Mouse (Mus musculus) myocyte (in vitro differentiated cells): ENCODE results near the gene Zfp384. TPM values are rescaled to one million over a fixed set of nuclear protein-coding genes. Genes with fewer than 3 reads are reported as not detected.

ENCODE experiments used
- H3K27me3 ChIP-seq: one replicate; pipeline ENCODE4 v1.6.1; 2011; ENCODE audit not compliant: control insufficient read depth, insufficient read depth, insufficient read length
- H3K36me3 ChIP-seq: one replicate; pipeline ENCODE4 v1.6.1; 2011; ENCODE audit not compliant: control insufficient read depth, insufficient read depth
- H3K4me2 ChIP-seq: one replicate; pipeline ENCODE4 v1.6.1; 2011; ENCODE audit warnings: low read depth, control low read depth
- H3K4me3 ChIP-seq: one replicate; pipeline ENCODE4 v1.5.1; 2011; ENCODE audit warnings: mild to moderate bottlenecking, control low read depth, moderate library complexity
- H3K79me2 ChIP-seq: one replicate; pipeline ENCODE4 v1.6.1; 2011; ENCODE audit not compliant: control insufficient read depth, insufficient read depth
- H3ac ChIP-seq: one replicate; pipeline ENCODE4 v1.6.1; 2011; ENCODE audit not compliant: control insufficient read depth, insufficient read length
- CEBPB ChIP-seq: IDR thresholded peaks from 2 replicates; pipeline ENCODE4 v1.6.1; 2011; ENCODE audit warnings: mild to moderate bottlenecking, moderate library complexity; ENCODE audit not compliant: poor library complexity, insufficient read depth, severe bottlenecking
- E2F4 ChIP-seq: IDR thresholded peaks from one replicate; pipeline ENCODE4 v1.6.1; 2011; ENCODE audit warnings: mild to moderate bottlenecking, control low read depth, moderate library complexity; ENCODE audit not compliant: insufficient read depth
- MAX ChIP-seq: IDR thresholded peaks from one replicate; pipeline ENCODE4 v1.6.1; 2011; ENCODE audit warnings: low read depth, mild to moderate bottlenecking, control low read depth
- MYOD1 ChIP-seq, 3 experiments: IDR thresholded peaks; one replicate each; pipeline ENCODE4 v1.6.1; 2011; ENCODE audit warnings: control low read depth in 2 of 3, low read depth in 2 of 3, mild to moderate bottlenecking in 2 of 3, moderate library complexity in 1 of 3; ENCODE audit not compliant: insufficient read length in 2 of 3, control insufficient read depth in 1 of 3
- MYOG ChIP-seq, 3 experiments: IDR thresholded peaks; one replicate each; pipeline ENCODE4 v1.6.1; 2011; ENCODE audit warnings: control low read depth in 2 of 3, low read depth in 2 of 3, mild to moderate bottlenecking in 2 of 3; ENCODE audit not compliant: insufficient read length in 2 of 3, control insufficient read depth in 1 of 3, insufficient read depth in 1 of 3
- POLR2A ChIP-seq: IDR thresholded peaks from one replicate; pipeline ENCODE4 v1.6.1; 2011; ENCODE audit warnings: low read depth, mild to moderate bottlenecking, control low read depth, moderate library complexity; ENCODE audit not compliant: insufficient read length
- POLR2AphosphoS2 ChIP-seq: IDR thresholded peaks from one replicate; pipeline ENCODE4 v1.6.1; 2011; ENCODE audit warnings: low read depth, control low read depth; ENCODE audit not compliant: insufficient read length
- REST ChIP-seq: IDR thresholded peaks from one replicate; pipeline ENCODE4 v1.6.1; 2011; ENCODE audit warnings: mild to moderate bottlenecking, control low read depth, moderate library complexity; ENCODE audit not compliant: insufficient read depth, insufficient read length
- SRF ChIP-seq: IDR thresholded peaks from one replicate; pipeline ENCODE4 v1.6.1; 2011; ENCODE audit warnings: low read depth; ENCODE audit not compliant: control insufficient read depth, insufficient read length
- TCF12 ChIP-seq: IDR thresholded peaks from one replicate; pipeline ENCODE4 v1.6.1; 2011; ENCODE audit warnings: mild to moderate bottlenecking, control low read depth; ENCODE audit not compliant: poor library complexity, insufficient read depth, severe bottlenecking
- TCF3 ChIP-seq: IDR thresholded peaks from one replicate; pipeline ENCODE4 v1.6.1; 2011; ENCODE audit warnings: low read depth, control low read depth; ENCODE audit not compliant: insufficient read length
- USF1 ChIP-seq: IDR thresholded peaks from one replicate; pipeline ENCODE4 v1.6.1; 2011; ENCODE audit warnings: low read depth, mild to moderate bottlenecking, control low read depth, moderate library complexity
- polyA plus RNA-seq: library from polyadenylated mRNA; unstranded; fragments of >200 nt; fragmentation: generic; extraction: Trizol; gene quantifications from one replicate; pipeline ENCODE4 v1.2.1, GENCODE M21; 2012; ENCODE audit warnings: missing spikeins

Gene Zfp384
- polyA plus RNA-seq, 1 experiment: 20.8 TPM

DNA sequence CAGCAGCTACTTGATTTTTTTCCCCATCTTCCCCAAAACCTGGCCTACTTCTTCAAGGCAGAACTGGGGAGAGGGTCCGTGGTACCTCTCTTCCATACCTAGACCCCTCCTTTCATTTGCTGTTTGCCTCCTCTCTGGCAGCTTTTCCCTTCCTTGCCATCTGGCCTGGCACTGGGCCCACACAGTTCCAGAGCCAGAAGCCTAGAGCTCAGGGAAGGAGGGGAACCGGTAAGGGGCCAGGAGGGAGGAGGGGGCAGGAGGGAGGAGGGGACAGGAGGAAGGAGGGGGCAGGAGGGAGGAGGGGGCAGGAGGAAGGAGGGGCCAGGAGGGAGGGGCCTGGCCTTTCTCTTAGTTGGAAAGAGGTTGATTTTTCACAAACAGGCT, 62.9 kb downstream of the Zfp384 start:
- Histone ChIP-seq H3K4me2 (no peak overlapping the region), H3K27me3 (peaks cover 54% of the 10 kb centered on the region), H3K4me3 (no peak overlapping the region), H3K36me3 (no peaks in the 10 kb centered on the region), H3K79me2 (no peaks in the 10 kb centered on the region), H3ac (no peak overlapping the region)
- no peak for TF ChIP-seq MAX
- no peak for TF ChIP-seq TCF12
- TF ChIP-seq SRF: no peak
- TF ChIP-seq POLR2A: no peak
- TF ChIP-seq POLR2AphosphoS2: no peak
- no peak for TF ChIP-seq CEBPB
- no peak for TF ChIP-seq MYOG (IDR thresholded peaks at IDR 0.05; ENCODE audit: control insufficient read depth in 1 of 3, insufficient read depth in 1 of 3, insufficient read length in 2 of 3, low read depth in 2 of 3)
- no peak for TF ChIP-seq MYOD1 (IDR thresholded peaks at IDR 0.05; ENCODE audit: control insufficient read depth in 1 of 3, insufficient read length in 2 of 3, low read depth in 2 of 3)
- TF ChIP-seq E2F4: no peak
- TF ChIP-seq TCF3: no peak
- no peak for TF ChIP-seq USF1
- no peak for TF ChIP-seq REST

DNA sequence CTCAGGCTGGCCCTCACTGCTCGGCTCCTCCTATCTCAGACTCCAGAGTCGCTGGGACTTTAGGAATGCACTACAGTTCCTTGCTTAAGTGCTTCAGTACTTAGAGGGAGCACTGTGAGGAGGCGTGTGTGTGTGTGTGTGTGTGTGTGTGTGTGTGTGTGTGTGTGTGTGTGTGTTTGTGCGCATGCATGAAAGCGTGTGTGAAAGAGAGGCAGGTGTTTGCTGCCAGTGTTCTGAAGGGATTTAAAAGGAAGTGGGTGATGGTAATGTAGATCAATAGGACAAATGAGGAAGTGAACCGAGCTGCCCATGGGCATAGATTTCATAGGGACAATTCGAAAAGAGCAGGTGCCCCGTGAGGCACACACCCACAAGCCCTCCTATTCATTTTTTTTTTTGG, 64.9 kb downstream of the Zfp384 start:
- Histone ChIP-seq H3ac (no peak overlapping the region), H3K4me2 (no peak overlapping the region), H3K4me3 (no peak overlapping the region), H3K27me3 (peaks cover 41% of the 10 kb centered on the region), H3K36me3 (no peaks in the 10 kb centered on the region), H3K79me2 (no peaks in the 10 kb centered on the region)
- TF ChIP-seq POLR2AphosphoS2 (no peak), E2F4 (no peak), CEBPB (no peak), MYOD1 (IDR thresholded peaks at IDR 0.05; ENCODE audit: control insufficient read depth in 1 of 3, insufficient read length in 2 of 3, low read depth in 2 of 3) (no peak), USF1 (no peak), MYOG (IDR thresholded peaks at IDR 0.05; ENCODE audit: control insufficient read depth in 1 of 3, insufficient read depth in 1 of 3, insufficient read length in 2 of 3, low read depth in 2 of 3) (no peak), TCF3 (no peak), POLR2A (no peak), SRF (no peak), MAX (no peak), REST (no peak), TCF12 (no peak)

DNA sequence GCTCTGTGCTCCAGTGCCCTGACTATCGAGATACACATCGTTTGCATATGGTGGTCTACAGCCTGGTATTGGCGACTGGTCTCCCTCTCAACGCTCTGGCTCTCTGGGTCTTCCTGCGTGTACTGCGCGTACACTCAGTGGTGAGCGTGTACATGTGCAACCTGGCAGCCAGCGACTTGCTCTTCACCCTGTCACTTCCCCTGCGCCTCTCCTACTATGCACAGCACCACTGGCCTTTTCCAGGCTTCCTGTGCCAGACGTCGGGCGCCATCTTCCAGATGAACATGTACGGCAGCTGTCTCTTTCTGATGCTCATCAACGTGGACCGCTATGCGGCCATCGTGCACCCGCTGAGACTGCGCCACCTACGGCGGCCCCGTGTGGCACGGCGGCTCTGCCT, 72.4 kb downstream of the Zfp384 start:
- Histone ChIP-seq H3K36me3 (no peaks in the 10 kb centered on the region), H3K27me3 (peaks cover 11% of the 10 kb centered on the region), H3K79me2 (no peaks in the 10 kb centered on the region), H3K4me2 (no peak overlapping the region), H3K4me3 (no peak overlapping the region), H3ac (no peak overlapping the region)
- TF ChIP-seq POLR2A: no peak
- TF ChIP-seq USF1: no peak
- TF ChIP-seq CEBPB: no peak
- no peak for TF ChIP-seq MAX
- no peak for TF ChIP-seq TCF3
- TF ChIP-seq E2F4: no peak
- no peak for TF ChIP-seq TCF12
- no peak for TF ChIP-seq POLR2AphosphoS2
- TF ChIP-seq MYOD1 (IDR thresholded peaks at IDR 0.05; ENCODE audit: control insufficient read depth in 1 of 3, insufficient read length in 2 of 3, low read depth in 2 of 3): no peak
- TF ChIP-seq REST: no peak
- TF ChIP-seq SRF: no peak
- no peak for TF ChIP-seq MYOG (IDR thresholded peaks at IDR 0.05; ENCODE audit: control insufficient read depth in 1 of 3, insufficient read depth in 1 of 3, insufficient read length in 2 of 3, low read depth in 2 of 3)

DNA sequence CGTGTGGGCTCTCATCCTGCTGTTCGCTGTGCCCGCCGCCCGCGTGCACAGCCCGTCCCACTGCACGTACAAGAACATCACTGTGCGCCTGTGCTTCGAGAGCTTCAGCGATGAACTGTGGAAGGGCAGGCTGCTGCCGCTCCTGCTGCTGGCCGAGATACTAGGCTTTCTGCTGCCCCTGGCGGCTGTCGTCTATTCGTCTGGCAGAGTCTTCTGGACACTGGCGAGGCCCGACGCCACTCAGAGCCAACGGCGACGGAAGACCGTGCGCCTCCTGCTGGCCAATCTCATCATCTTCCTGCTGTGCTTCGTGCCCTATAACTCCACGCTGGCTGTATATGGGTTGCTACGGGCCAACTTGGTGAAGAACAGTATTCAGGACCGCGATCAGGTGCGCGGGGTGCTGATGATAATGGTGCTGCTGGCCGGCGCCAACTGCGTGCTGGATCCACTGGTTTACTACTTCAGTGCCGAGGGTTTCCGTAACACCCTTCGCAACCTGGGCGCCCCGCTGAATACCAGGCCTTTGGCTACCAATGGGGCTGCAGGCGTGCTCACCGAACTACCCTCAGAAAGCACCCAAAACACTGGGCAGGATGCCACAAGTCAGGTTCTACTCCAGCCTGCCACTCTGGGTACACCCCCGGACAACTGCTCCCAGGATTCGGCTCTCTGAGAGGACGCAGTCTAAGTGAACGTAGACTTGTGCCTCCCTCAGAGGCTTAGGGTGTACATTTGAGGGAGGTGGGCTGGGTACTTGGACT, 73.0 kb downstream of the Zfp384 start:
- Histone ChIP-seq H3K4me3 (no peak overlapping the region), H3ac (no peak overlapping the region), H3K4me2 (no peak overlapping the region), H3K79me2 (no peaks in the 10 kb centered on the region), H3K36me3 (no peaks in the 10 kb centered on the region), H3K27me3 (peaks cover 11% of the 10 kb centered on the region)
- no peak for TF ChIP-seq E2F4
- TF ChIP-seq TCF3: no peak
- no peak for TF ChIP-seq POLR2AphosphoS2
- TF ChIP-seq MYOD1 (IDR thresholded peaks at IDR 0.05; ENCODE audit: control insufficient read depth in 1 of 3, insufficient read length in 2 of 3, low read depth in 2 of 3): no peak
- TF ChIP-seq REST: no peak
- TF ChIP-seq MYOG (IDR thresholded peaks at IDR 0.05; ENCODE audit: control insufficient read depth in 1 of 3, insufficient read depth in 1 of 3, insufficient read length in 2 of 3, low read depth in 2 of 3): no peak
- no peak for TF ChIP-seq CEBPB
- no peak for TF ChIP-seq TCF12
- TF ChIP-seq POLR2A: no peak
- TF ChIP-seq MAX: no peak
- no peak for TF ChIP-seq USF1
- TF ChIP-seq SRF: no peak
